Mouse (Mus musculus): ENCODE results near the gene Zbtb43.

DNA sequence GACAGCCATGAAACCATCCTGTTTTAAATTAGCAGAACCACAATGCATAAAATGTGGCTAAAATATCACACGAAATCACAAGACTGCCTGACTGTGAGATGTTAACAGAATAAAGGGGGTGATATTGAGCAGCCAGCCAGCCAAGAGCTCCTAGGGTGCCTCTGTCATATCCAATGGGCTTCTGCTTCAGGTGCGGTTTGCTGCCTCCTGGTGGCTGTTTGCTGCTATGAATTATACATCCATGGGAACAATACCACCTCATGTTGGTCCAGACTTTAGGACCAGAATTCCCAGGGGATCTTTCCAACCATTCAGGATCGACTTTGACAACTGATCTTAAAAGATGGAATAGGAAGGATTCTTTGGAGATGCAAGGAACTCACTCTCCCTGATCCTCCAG lies 27.3 kb upstream of the Zbtb43 start:
- TF ChIP-seq POLR2A (IDR thresholded peaks at IDR 0.05; ENCODE audit: low read depth, low read length) (no peak), CTCF (IDR thresholded peaks at IDR 0.05; ENCODE audit: borderline replicate concordance, insufficient read depth, low read length) (no peak)
